Mouse (Mus musculus) liver, embryonic 18 days (tissue): ENCODE results near the gene Gm20547. TPM values are rescaled to one million over a fixed set of nuclear protein-coding genes. Genes with fewer than 3 reads are reported as not detected.

ENCODE experiments used
- polyA plus RNA-seq: library from polyadenylated mRNA; depleted of rRNA; stranded (reverse); fragments of >200 nt; gene quantifications from 2 replicates; pipeline ENCODE4 v1.2.3, GENCODE M21; 2012; rRNA removed

The Gm20547 gene
- 0.04 and 0.05 TPM in 2 replicates for polyA plus RNA-seq

GRCm38 (mm10) chr17:34881683-34882310 is at the start of gene Gm20547:
Gene Gm20547, minus strand, starts transcription at chr17:34882042.

GRCm38 (mm10) chr17:34931061-34931734 is 49.4 kb upstream of the Gm20547 start, which contains the start of gene Neu1:
Gene Neu1, plus strand, starts transcription at chr17:34931253.

GRCm38 (mm10) chr17:34913930-34914665 is 32.3 kb upstream of the Gm20547 start, which contains the start of gene Slc44a4:
Gene Slc44a4, plus strand, starts transcription at chr17:34914466.

GRCm38 (mm10) chr17:34898160-34898586 is 16.3 kb upstream of the Gm20547 start, which contains the start of the genes C2 and Ehmt2:
Gene C2, minus strand, starts transcription at chr17:34898265.
Gene Ehmt2, plus strand, starts transcription at chr17:34898469.

GRCm38 (mm10) chr17:34879336-34879879 is 2.4 kb downstream of the Gm20547 start, which contains the start of gene Zbtb12:
Gene Zbtb12, plus strand, starts transcription at chr17:34879483.

GRCm38 (mm10) chr17:34862416-34863081 is 19.3 kb downstream of the Gm20547 start, which contains the start of gene Cfb:
Gene Cfb, minus strand, starts transcription at chr17:34862518.

GRCm38 (mm10) chr17:34849722-34850516 is 31.9 kb downstream of the Gm20547 start, which contains the start of the genes Skiv2l and Nelfe:
Gene Skiv2l, minus strand, starts transcription at chr17:34850210.
Gene Nelfe, plus strand, starts transcription at chr17:34850391.

GRCm38 (mm10) chr17:34836856-34837221 is 45.0 kb downstream of the Gm20547 start, which contains the start of the genes Stk19 and Dxo:
Gene Stk19, minus strand, starts transcription at chr17:34836945.
Gene Dxo, plus strand, starts transcription at chr17:34837019.

Other genes with a start within 250 kb of the Gm20547 start
- gene Fkbpl, start 237.3 kb downstream of the Gm20547 start, polyA plus RNA-seq = 1.1 and 1.2 TPM in 2 replicates
- 13.7 and 14.1 TPM in 2 replicates for gene Atf6b, start 234.9 kb downstream of the Gm20547 start, polyA plus RNA-seq
- gene Tnxb, start 211.5 kb downstream of the Gm20547 start, polyA plus RNA-seq = 0.65 and 0.73 TPM in 2 replicates
- 128 and 142 TPM in 2 replicates for gene C4b, start 138.2 kb downstream of the Gm20547 start, polyA plus RNA-seq
- not detected in 2 replicates for gene Cyp21a1, start 77.5 kb downstream of the Gm20547 start, polyA plus RNA-seq
- 12.4 and 13.7 TPM in 2 replicates for gene Stk19, start 45.1 kb downstream of the Gm20547 start, polyA plus RNA-seq
- 16.6 and 19.9 TPM in 2 replicates for gene Dxo, start 45.0 kb downstream of the Gm20547 start, polyA plus RNA-seq
- 18.6 and 23.0 TPM in 2 replicates for gene Skiv2l, start 31.8 kb downstream of the Gm20547 start, polyA plus RNA-seq
- gene Nelfe, start 31.7 kb downstream of the Gm20547 start, polyA plus RNA-seq = 26.7 and 28.4 TPM in 2 replicates
- gene Cfb, start 19.5 kb downstream of the Gm20547 start, polyA plus RNA-seq = 687 and 748 TPM in 2 replicates
- 4.8 and 6.3 TPM in 2 replicates for gene Zbtb12, start 2.6 kb downstream of the Gm20547 start, polyA plus RNA-seq
- 36.4 and 36.8 TPM in 2 replicates for gene C2, start 16.2 kb upstream of the Gm20547 start, polyA plus RNA-seq
- 30.4 and 37.6 TPM in 2 replicates for gene Ehmt2, start 16.4 kb upstream of the Gm20547 start, polyA plus RNA-seq
- 3.8 and 5.8 TPM in 2 replicates for gene Slc44a4, start 32.4 kb upstream of the Gm20547 start, polyA plus RNA-seq
- gene Neu1, start 49.2 kb upstream of the Gm20547 start, polyA plus RNA-seq = 21.1 and 21.2 TPM in 2 replicates
- 3.1 and 3.3 TPM in 2 replicates for gene Hspa1b, start 77.2 kb upstream of the Gm20547 start, polyA plus RNA-seq
- gene Gm20481, start 87.9 kb upstream of the Gm20547 start, polyA plus RNA-seq = not detected in 2 replicates
- gene Hspa1a, start 90.1 kb upstream of the Gm20547 start, polyA plus RNA-seq = 1.9 and 2.5 TPM in 2 replicates
- 0.06 and 0.07 TPM in 2 replicates for gene Hspa1l, start 90.7 kb upstream of the Gm20547 start, polyA plus RNA-seq
- gene Lsm2, start 99.8 kb upstream of the Gm20547 start, polyA plus RNA-seq = 64.3 and 69.6 TPM in 2 replicates
- gene Vars, start 118.9 kb upstream of the Gm20547 start, polyA plus RNA-seq = 42.1 and 47.2 TPM in 2 replicates
- gene Vwa7, start 134.5 kb upstream of the Gm20547 start, polyA plus RNA-seq = 0.17 and 0.23 TPM in 2 replicates
- 4.3 and 5.0 TPM in 2 replicates for gene Sapcd1, start 146.0 kb upstream of the Gm20547 start, polyA plus RNA-seq
- 7.7 and 8.5 TPM in 2 replicates for gene Msh5, start 164.7 kb upstream of the Gm20547 start, polyA plus RNA-seq
- gene Clic1, start 167.9 kb upstream of the Gm20547 start, polyA plus RNA-seq = 88.4 and 92.7 TPM in 2 replicates
- gene Ddah2, start 177.0 kb upstream of the Gm20547 start, polyA plus RNA-seq = 13.9 and 14.9 TPM in 2 replicates
- gene Ly6g6c, start 183.3 kb upstream of the Gm20547 start, polyA plus RNA-seq = 0.06 TPM in 1 of 2 replicates, not detected in the other
- 1.5 and 1.9 TPM in 2 replicates for gene Mpig6b, start 184.1 kb upstream of the Gm20547 start, polyA plus RNA-seq
- 0.28 and 0.30 TPM in 2 replicates for gene Ly6g6e, start 194.9 kb upstream of the Gm20547 start, polyA plus RNA-seq
- gene Ly6g6d, start 196.0 kb upstream of the Gm20547 start, polyA plus RNA-seq = 0.71 and 0.79 TPM in 2 replicates
- gene Ly6g6f, start 203.6 kb upstream of the Gm20547 start, polyA plus RNA-seq = 4.7 and 4.8 TPM in 2 replicates
- 32.1 and 32.4 TPM in 2 replicates for gene Abhd16a, start 207.2 kb upstream of the Gm20547 start, polyA plus RNA-seq
- not detected in 2 replicates for gene Ly6g5c, start 226.2 kb upstream of the Gm20547 start, polyA plus RNA-seq
- 0.46 and 0.64 TPM in 2 replicates for gene Ly6g5b, start 233.4 kb upstream of the Gm20547 start, polyA plus RNA-seq
- 8.0 and 8.7 TPM in 2 replicates for gene Gpank1, start 239.4 kb upstream of the Gm20547 start, polyA plus RNA-seq
- gene Csnk2b, start 240.0 kb upstream of the Gm20547 start, polyA plus RNA-seq = 84.1 and 85.2 TPM in 2 replicates
- 1.8 and 2.0 TPM in 2 replicates for gene D17H6S53E, start 244.3 kb upstream of the Gm20547 start, polyA plus RNA-seq